Mouse (Mus musculus): Measurements from ENCODE around the gene Mpv17. TPM values are rescaled to one million over a fixed set of nuclear protein-coding genes. Genes with fewer than 3 reads are reported as not detected.
A peak's percentile ranks its signal among the peaks of the same experiment; 100 is the strongest.

Gene Mpv17
- total and polyA plus RNA-seq, 3 experiments, result 25.8 to 49.9 TPM; not detected in 1

DNA sequence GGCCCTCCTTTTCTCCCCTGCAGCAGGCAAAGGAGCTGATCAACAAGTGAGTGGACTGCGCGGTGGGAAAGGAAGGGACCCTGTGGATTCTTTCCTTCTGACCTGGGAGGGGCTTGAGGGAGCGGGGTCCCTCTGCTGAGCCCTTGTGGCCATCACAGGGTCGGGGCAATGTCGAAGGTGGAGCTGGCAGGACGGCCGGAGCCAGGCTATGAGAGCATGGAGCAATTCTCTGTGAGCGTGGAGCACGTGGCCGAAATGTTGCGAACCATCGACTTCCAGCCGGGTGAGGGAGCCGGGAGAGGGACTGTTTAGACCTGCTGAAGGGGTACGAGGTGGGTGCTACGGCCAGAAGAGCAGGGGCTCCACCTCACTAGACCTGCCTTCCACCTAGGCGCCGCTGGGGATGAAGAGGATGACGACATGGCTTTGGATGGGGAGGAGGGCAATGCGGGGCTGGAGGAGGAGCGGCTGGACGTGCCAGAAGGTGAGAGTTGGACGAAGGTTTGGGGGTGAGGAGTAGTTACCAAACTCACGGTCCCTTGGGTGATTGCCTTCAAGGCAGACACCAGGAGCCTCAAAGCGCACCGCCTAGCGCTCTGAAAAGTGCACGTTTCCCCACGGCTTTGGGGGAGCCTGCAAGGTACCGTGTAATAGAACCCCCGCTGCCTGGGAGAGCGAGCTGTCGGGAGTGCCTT is 17.2 kb downstream of the Mpv17 start:
- Histone ChIP-seq H3K27me3 (ENCODE audit: control insufficient read depth in 1 of 2, insufficient read depth in 2 of 2, low read length in 2 of 2) (peaks cover 1 to 4% of the 10 kb centered on the region in 2 experiments), H3K79me2 (ENCODE audit: control insufficient read depth, insufficient read depth, low read length, poor library complexity) (no peaks in the 10 kb centered on the region), H3K4me1 (ENCODE audit: control insufficient read depth in 1 of 2, insufficient read depth in 2 of 2, low read length in 2 of 2) (no peaks in the 10 kb centered on the region), H3K36me3 (ENCODE audit: control insufficient read depth in 1 of 2, insufficient read depth in 2 of 2, low read length in 2 of 2) (no peaks in the 10 kb centered on the region), H3K4me3 (ENCODE audit: control insufficient read depth in 1 of 2, insufficient read depth in 1 of 2, low read depth in 2 of 2, low read length in 2 of 2) (no peak overlapping the region), H3K27ac (ENCODE audit: control insufficient read depth, low read depth, low read length) (no peak overlapping the region), H3K9me3 (replicated peaks; ENCODE audit: insufficient read depth, low read length) (no peaks in the 10 kb centered on the region), H3K9ac (ENCODE audit: control insufficient read depth, low read depth, low read length, poor library complexity, severe bottlenecking) (no peak overlapping the region)
- no peak for DNase-seq (ENCODE audit: low read depth, low spot score)
- no peak for TF ChIP-seq CHD1 (IDR thresholded peaks at IDR 0.05; ENCODE audit: low read depth, low read length)
- no peak for TF ChIP-seq POLR2AphosphoS5 (IDR thresholded peaks at IDR 0.05; ENCODE audit: borderline replicate concordance, low read depth, low read length)
- TF ChIP-seq MAZ (IDR thresholded peaks at IDR 0.05; ENCODE audit: low read depth, low read length), result no peak
- no peak for TF ChIP-seq MYB (IDR thresholded peaks at IDR 0.05; ENCODE audit: low read depth, low read length)
- TF ChIP-seq GATA1 (IDR thresholded peaks at IDR 0.05; ENCODE audit: low read depth, low read length), result no peak
- TF ChIP-seq ZC3H11A (IDR thresholded peaks at IDR 0.05; ENCODE audit: low read depth, low read length), result no peak
- TF ChIP-seq SIN3A (IDR thresholded peaks at IDR 0.05; ENCODE audit: low read length), result no peak
- no peak for TF ChIP-seq NELFE (IDR thresholded peaks at IDR 0.05; ENCODE audit: low read depth, low read length)
- TF ChIP-seq RCOR1 (IDR thresholded peaks at IDR 0.05; ENCODE audit: low read depth, low read length), result no peak
- no peak for TF ChIP-seq MAFK (IDR thresholded peaks at IDR 0.05; ENCODE audit: borderline replicate concordance, low read depth, low read length)
- no peak for TF ChIP-seq TAL1 (IDR thresholded peaks at IDR 0.05; ENCODE audit: low read length)
- TF ChIP-seq USF1 (IDR thresholded peaks at IDR 0.05; ENCODE audit: low read depth, low read length), result no peak
- no peak for TF ChIP-seq ZMIZ1 (IDR thresholded peaks at IDR 0.05; ENCODE audit: low read depth, low read length)
- no peak for TF ChIP-seq TBP (IDR thresholded peaks at IDR 0.05; ENCODE audit: low read depth, low read length)
- no peak for TF ChIP-seq NRF1 (IDR thresholded peaks at IDR 0.05; ENCODE audit: insufficient read depth, low read depth, low read length, poor library complexity, severe bottlenecking)
- no peak for TF ChIP-seq MEF2A (IDR thresholded peaks at IDR 0.05; ENCODE audit: extremely low read depth, insufficient replicate concordance, low read depth, low read length, poor library complexity, severe bottlenecking)
- no peak for TF ChIP-seq POLR2A (IDR thresholded peaks at IDR 0.05; ENCODE audit: control insufficient read depth in 1 of 2, insufficient read depth in 1 of 2, low read depth in 1 of 2, low read length in 2 of 2, poor library complexity in 1 of 2)
- TF ChIP-seq TCF12 (IDR thresholded peaks at IDR 0.05; ENCODE audit: low read depth, low read length), result no peak
- no peak for TF ChIP-seq BHLHE40 (IDR thresholded peaks at IDR 0.05; ENCODE audit: borderline replicate concordance, low read depth, low read length)
- TF ChIP-seq POLR2AphosphoS2 (IDR thresholded peaks at IDR 0.05; ENCODE audit: low read length), result no peak

DNA sequence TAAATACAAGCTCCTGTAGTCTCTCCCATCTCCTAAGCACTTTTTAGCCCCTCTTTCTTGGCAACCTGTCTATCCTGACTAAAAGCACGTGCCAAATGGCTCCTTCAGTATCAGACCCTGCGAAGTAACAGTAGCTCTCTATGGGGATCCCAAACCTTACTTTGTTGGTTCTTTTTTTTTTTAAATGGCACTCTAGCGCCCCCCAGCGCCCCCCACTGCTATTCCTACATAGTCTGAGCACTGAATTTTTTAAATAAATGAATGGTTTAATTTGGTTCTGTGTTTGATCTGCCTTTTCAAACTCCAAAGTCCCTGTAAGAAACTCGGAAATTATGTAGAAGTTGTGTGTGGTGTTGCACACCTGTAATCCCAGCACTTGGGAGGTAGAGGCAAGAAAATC is 28.0 kb downstream of the Mpv17 start:
- Histone ChIP-seq H3K27ac (ENCODE audit: control insufficient read depth, low read depth, low read length) (no peak overlapping the region), H3K36me3 (ENCODE audit: control insufficient read depth in 1 of 2, insufficient read depth in 2 of 2, low read length in 2 of 2) (peaks cover 0 to 3% of the 10 kb centered on the region in 2 experiments; a peak in 1 of 4 replicates), H3K27me3 (ENCODE audit: control insufficient read depth in 1 of 2, insufficient read depth in 2 of 2, low read length in 2 of 2) (peaks cover 12 to 17% of the 10 kb centered on the region in 2 experiments), H3K79me2 (ENCODE audit: control insufficient read depth, insufficient read depth, low read length, poor library complexity) (no peaks in the 10 kb centered on the region), H3K9ac (ENCODE audit: control insufficient read depth, low read depth, low read length, poor library complexity, severe bottlenecking) (no peak overlapping the region), H3K9me3 (replicated peaks; ENCODE audit: insufficient read depth, low read length) (no peaks in the 10 kb centered on the region), H3K4me3 (ENCODE audit: control insufficient read depth in 1 of 2, insufficient read depth in 1 of 2, low read depth in 2 of 2, low read length in 2 of 2) (no peak overlapping the region), H3K4me1 (ENCODE audit: control insufficient read depth in 1 of 2, insufficient read depth in 2 of 2, low read length in 2 of 2) (peaks cover 2 to 6% of the 10 kb centered on the region in 2 experiments; a peak in 2 of 4 replicates)
- DNase-seq (ENCODE audit: low read depth, low spot score), result peak; percentile 64
- peak; percentile 72 for TF ChIP-seq RAD21 (IDR thresholded peaks at IDR 0.05; ENCODE audit: low read depth, low read length)
- no peak for TF ChIP-seq NELFE (IDR thresholded peaks at IDR 0.05; ENCODE audit: low read depth, low read length)
- TF ChIP-seq USF2 (IDR thresholded peaks at IDR 0.05; ENCODE audit: borderline replicate concordance in 1 of 2, insufficient read depth in 1 of 2, low read depth in 1 of 2, low read length in 2 of 2), result no peak
- TF ChIP-seq MXI1 (IDR thresholded peaks at IDR 0.05; ENCODE audit: low read depth, low read length), result no peak
- TF ChIP-seq TCF12 (IDR thresholded peaks at IDR 0.05; ENCODE audit: low read depth, low read length), result no peak
- TF ChIP-seq MAZ (IDR thresholded peaks at IDR 0.05; ENCODE audit: low read depth, low read length), result no peak
- no peak for TF ChIP-seq HCFC1 (IDR thresholded peaks at IDR 0.05; ENCODE audit: low read depth, low read length)
- TF ChIP-seq GABPA (IDR thresholded peaks at IDR 0.05; ENCODE audit: low read depth, low read length), result no peak
- no peak for TF ChIP-seq POLR2A (IDR thresholded peaks at IDR 0.05; ENCODE audit: control insufficient read depth in 1 of 2, insufficient read depth in 1 of 2, low read depth in 1 of 2, low read length in 2 of 2, poor library complexity in 1 of 2)
- no peak for TF ChIP-seq POLR2AphosphoS5 (IDR thresholded peaks at IDR 0.05; ENCODE audit: borderline replicate concordance, low read depth, low read length)
- no peak for TF ChIP-seq GATA1 (IDR thresholded peaks at IDR 0.05; ENCODE audit: low read depth, low read length)
- TF ChIP-seq USF1 (IDR thresholded peaks at IDR 0.05; ENCODE audit: low read depth, low read length), result no peak
- no peak for TF ChIP-seq CHD2 (IDR thresholded peaks at IDR 0.05; ENCODE audit: low read length)
- peak; percentile 43; the same call in 1 of the 2 replicates for TF ChIP-seq BHLHE40 (IDR thresholded peaks at IDR 0.05; ENCODE audit: borderline replicate concordance, low read depth, low read length)
- no peak for TF ChIP-seq MYC (IDR thresholded peaks at IDR 0.05; ENCODE audit: low read depth, low read length)
- no peak for TF ChIP-seq RCOR1 (IDR thresholded peaks at IDR 0.05; ENCODE audit: low read depth, low read length)
- TF ChIP-seq SMC3 (IDR thresholded peaks at IDR 0.05; ENCODE audit: low read depth, low read length), result peak; percentile 55
